ENCODE assay signal across 11 mouse cellular contexts in genomic region chr3:103129367-103130159, GRCm38 (mm10). TPM values are rescaled to one million over a fixed set of nuclear protein-coding genes. Genes with fewer than 3 reads are reported as not detected.
DNase-seq lines count a peak whose midpoint lies in the region; ATAC-seq and TF ChIP-seq lines count a peak whose summit lies in the region.
"Had no signal": no experiment of that assay in that cellular context is flagged by ENCODE, and none has a peak within 500 bp of the region (broad histone marks: within the 10 kb centered on the region; RNA-seq: fewer than 3 reads in every experiment).

No protein-coding gene starts in this region.

- peak overlapping the region; percentile 77 for H3K27ac ChIP-seq in heart, embryonic 10.5 days
- H3K27ac ChIP-seq in neural tube, embryonic 13.5 days (replicated peaks) = 0 out of 2 replicates have a peak overlapping the region, but pooled peaks have one; percentile 46
- no peak overlapping the region for H3K27ac ChIP-seq in neural tube, embryonic 15.5 days (replicated peaks)
- H3K27ac ChIP-seq in stomach, postnatal 0 days (replicated peaks) = peak overlapping the region; percentile 45

- no peak overlapping the region for H3K9ac ChIP-seq in neural tube, embryonic 13.5 days
- no peak overlapping the region for H3K9ac ChIP-seq in neural tube, embryonic 15.5 days (replicated peaks)
- H3K9ac ChIP-seq in stomach, postnatal 0 days (ENCODE audit: low read length) = no peak overlapping the region

- H3K36me3 ChIP-seq in heart, embryonic 10.5 days = no peaks in the 10 kb centered on the region
- no peaks in the 10 kb centered on the region for H3K36me3 ChIP-seq in neural tube, embryonic 13.5 days
- no peaks in the 10 kb centered on the region for H3K36me3 ChIP-seq in neural tube, embryonic 15.5 days
- no peaks in the 10 kb centered on the region for H3K36me3 ChIP-seq in stomach, postnatal 0 days (ENCODE audit: control insufficient read depth, insufficient read depth, low read length)

- intact Hi-C loops in heart, postnatal 14 days (cut with DNase I) = no loop called here

- no peaks in the 10 kb centered on the region for H3K27me3 ChIP-seq in heart, embryonic 10.5 days (ENCODE audit: insufficient read depth, poor library complexity, severe bottlenecking)
- H3K27me3 ChIP-seq in neural tube, embryonic 13.5 days = peaks cover 41% of the 10 kb centered on the region
- peaks cover 15% of the 10 kb centered on the region for H3K27me3 ChIP-seq in neural tube, embryonic 15.5 days (replicated peaks)
- no peaks in the 10 kb centered on the region for H3K27me3 ChIP-seq in stomach, postnatal 0 days (ENCODE audit: control insufficient read depth, insufficient read depth, low read length)
- H3K27me3 ChIP-seq: CH12.LX had no signal

- DNase-seq in heart, embryonic 10.5 days (ENCODE audit: low spot score) = peak; percentile 90
- DNase-seq in heart, postnatal 14 days = no peak
- DNase-seq in liver = peak; percentile 92
- DNase-seq in stomach, postnatal 0 days (ENCODE audit: low spot score) = no peak
- DNase-seq in layer of hippocampus, adult 8-10 months (ENCODE audit: low spot score in 2 of 2) = no peak
- DNase-seq in kidney, adult 18-20 months = no peak
- DNase-seq: cerebellum, postnatal 36 days; gastrocnemius, postnatal 36 days had no signal

- H3K4me3 ChIP-seq in heart, embryonic 10.5 days = no peak overlapping the region
- H3K4me3 ChIP-seq in neural tube, embryonic 13.5 days = no peak overlapping the region
- no peak overlapping the region for H3K4me3 ChIP-seq in neural tube, embryonic 15.5 days (replicated peaks)
- no peak overlapping the region for H3K4me3 ChIP-seq in stomach, postnatal 0 days (ENCODE audit: low read depth, low read length)

- ATAC-seq in neural tube, embryonic 13.5 days (ENCODE audit: low read depth) = no peak
- no peak for ATAC-seq in neural tube, embryonic 15.5 days (ENCODE audit: low FRiP score)
- ATAC-seq in stomach, postnatal 0 days (ENCODE audit: low FRiP score, low TSS enrichment) = 0 out of 2 replicates have a peak, but pooled peaks have one; percentile 47

- no peak for TF ChIP-seq EP300 in stomach, postnatal 0 days (optimal IDR thresholded peaks at IDR 0.05)

- WGBS in heart, embryonic 10.5 days = 68% methylated on average over 8 of the region's 8 CpGs
- 79% methylated on average over 8 of the region's 8 CpGs for whole genome bisulfite sequencing in neural tube, embryonic 13.5 days
- 87% methylated on average over 8 of the region's 8 CpGs for WGBS in neural tube, embryonic 15.5 days
- 61% methylated on average over 8 of the region's 8 CpGs for WGBS in stomach, postnatal 0 days

- peaks cover 10% of the 10 kb centered on the region for H3K4me1 ChIP-seq in heart, embryonic 10.5 days
- H3K4me1 ChIP-seq in neural tube, embryonic 13.5 days (replicated peaks) = peaks cover 21% of the 10 kb centered on the region
- H3K4me1 ChIP-seq in neural tube, embryonic 15.5 days = peaks cover 15% of the 10 kb centered on the region
- H3K4me1 ChIP-seq in stomach, postnatal 0 days (replicated peaks; ENCODE audit: control insufficient read depth, insufficient read depth) = no peaks in the 10 kb centered on the region

- H3K4me2 ChIP-seq in neural tube, embryonic 13.5 days = no peak overlapping the region
- no peak overlapping the region for H3K4me2 ChIP-seq in neural tube, embryonic 15.5 days
- no peak overlapping the region for H3K4me2 ChIP-seq in stomach, postnatal 0 days (replicated peaks; ENCODE audit: low read depth)

- TF ChIP-seq CTCF in stomach, postnatal 0 days (IDR thresholded peaks at IDR 0.05; ENCODE audit: low read depth) = no peak

- no peaks in the 10 kb centered on the region for H3K9me3 ChIP-seq in heart, embryonic 10.5 days
- no peaks in the 10 kb centered on the region for H3K9me3 ChIP-seq in neural tube, embryonic 13.5 days
- H3K9me3 ChIP-seq in neural tube, embryonic 15.5 days (replicated peaks) = no peaks in the 10 kb centered on the region
- no peaks in the 10 kb centered on the region for H3K9me3 ChIP-seq in stomach, postnatal 0 days (ENCODE audit: control insufficient read depth, low read length)

RNA-seq across cellular contexts. Expression of gene Dennd2c, which starts 27.2 kb away (rescaled TPM):
- 3.4 and 4.4 TPM in 2 replicates for polyA plus RNA-seq in heart, embryonic 10.5 days (2016; fragmentation: Nextera tagmentation; extraction: Ambion mirVana)
- 1 to 10 TPM; 2.9 to 3.4 TPM for total RNA-seq in heart, postnatal 14 days (2021)
- polyA plus RNA-seq in neural tube, embryonic 13.5 days (2015; fragmentation: Nextera tagmentation; extraction: Ambion mirVana) = 1.7 and 2.6 TPM in 2 replicates
- 1.3 and 3.6 TPM in 2 replicates for polyA plus RNA-seq in neural tube, embryonic 15.5 days (2015; fragmentation: Nextera tagmentation; extraction: Ambion mirVana)
- polyA plus RNA-seq in stomach, postnatal 0 days (2015; fragmentation: Nextera tagmentation; extraction: Ambion mirVana) = 5.6 and 6.8 TPM in 2 replicates
- total RNA-seq in layer of hippocampus, adult 8-10 months (2022) = 1 to 10 TPM in 2 of 4 experiments, under 1 TPM in 2; 0.39 to 1.1 (median 0.75) TPM

RNA-seq across cellular contexts. Expression of gene Bcas2, which starts 41.9 kb away (rescaled TPM):
- 150 and 186 TPM in 2 replicates for polyA plus RNA-seq in heart, embryonic 10.5 days (2016; fragmentation: Nextera tagmentation; extraction: Ambion mirVana)
- 10 to 100 TPM; 47.7 to 48.0 TPM for total RNA-seq in heart, postnatal 14 days (2021)
- 221 and 249 TPM in 2 replicates for polyA plus RNA-seq in neural tube, embryonic 13.5 days (2015; fragmentation: Nextera tagmentation; extraction: Ambion mirVana)
- 196 and 199 TPM in 2 replicates for polyA plus RNA-seq in neural tube, embryonic 15.5 days (2015; fragmentation: Nextera tagmentation; extraction: Ambion mirVana)
- 104 and 109 TPM in 2 replicates for polyA plus RNA-seq in stomach, postnatal 0 days (2015; fragmentation: Nextera tagmentation; extraction: Ambion mirVana)
- total RNA-seq in layer of hippocampus, adult 8-10 months (2022) = 10 to 100 TPM; 67.1 to 70.8 (median 67.8) TPM

RNA-seq across cellular contexts. Expression of gene Ampd1, which starts 55.7 kb away (rescaled TPM):
- not detected in 2 replicates for polyA plus RNA-seq in heart, embryonic 10.5 days (2016; fragmentation: Nextera tagmentation; extraction: Ambion mirVana)
- not detected for total RNA-seq in heart, postnatal 14 days (2021)
- polyA plus RNA-seq in neural tube, embryonic 13.5 days (2015; fragmentation: Nextera tagmentation; extraction: Ambion mirVana) = 0.87 TPM in 1 of 2 replicates, not detected in the other
- polyA plus RNA-seq in neural tube, embryonic 15.5 days (2015; fragmentation: Nextera tagmentation; extraction: Ambion mirVana) = 0.86 and 0.88 TPM in 2 replicates
- polyA plus RNA-seq in stomach, postnatal 0 days (2015; fragmentation: Nextera tagmentation; extraction: Ambion mirVana) = 0.19 and 0.28 TPM in 2 replicates
- not detected for total RNA-seq in layer of hippocampus, adult 8-10 months (2022)
- total RNA-seq: CH12.LX had no signal

Comparison
In these comparisons a context has a peak if more than half of its experiments do, and no peak if none do; other contexts are left out.
1. DNase-seq: peak in heart, embryonic 10.5 days (single experiment) and liver (single experiment); none in heart, postnatal 14 days (0 of 2), stomach, postnatal 0 days (single experiment), layer of hippocampus, adult 8-10 months (0 of 2) and kidney, adult 18-20 months (single experiment).